Comparison of ENCODE assay signal across 16 mouse cellular contexts in genomic region chr5:137921532-137921931, GRCm38 (mm10). TPM values are rescaled to one million over a fixed set of nuclear protein-coding genes. Genes with fewer than 3 reads are reported as not detected.
DNase-seq lines count a peak whose midpoint lies in the region; ATAC-seq and TF ChIP-seq lines count a peak whose summit lies in the region.
"Had no signal": no experiment of that assay in that cellular context is flagged by ENCODE, and none has a peak within 500 bp of the region (broad histone marks: within the 10 kb centered on the region; RNA-seq: fewer than 3 reads in every experiment).

Cyp3a13 (minus strand) TSS chr5:137921619.

- TF ChIP-seq POLR2A in MEL (IDR thresholded peaks at IDR 0.05; ENCODE audit: control insufficient read depth in 1 of 2, insufficient read depth in 1 of 2, low read depth in 1 of 2, low read length in 2 of 2, poor library complexity in 1 of 2), result no peak

- no peaks in the 10 kb centered on the region for H3K79me2 ChIP-seq in MEL (ENCODE audit: control insufficient read depth, insufficient read depth, low read length, poor library complexity)

- intact Hi-C loops in heart, postnatal 25 days (cut with DNase I), result no loop called here
- intact Hi-C loops in heart, postnatal 14 days (cut with DNase I), result no loop called here

- H3K36me3 ChIP-seq in MEL (ENCODE audit: control insufficient read depth in 1 of 2, insufficient read depth in 2 of 2, low read length in 2 of 2), result no peaks in the 10 kb centered on the region
- no peaks in the 10 kb centered on the region; the same call in 1 of the 2 replicates for H3K36me3 ChIP-seq in liver, postnatal 0 days (replicated peaks; ENCODE audit: insufficient read depth, low read length)

- H3K4me3 ChIP-seq in MEL (ENCODE audit: control insufficient read depth in 1 of 2, insufficient read depth in 1 of 2, low read depth in 2 of 2, low read length in 2 of 2), result no peak within 1 kb of the TSS
- H3K4me3 ChIP-seq in liver, postnatal 0 days (ENCODE audit: low read depth, low read length), result peak within 1 kb of the TSS; percentile 41
- H3K4me3 ChIP-seq: myocyte had no signal

- H3K9ac ChIP-seq in MEL (ENCODE audit: control insufficient read depth, low read depth, low read length, poor library complexity, severe bottlenecking), result no peak within 1 kb of the TSS
- peak within 1 kb of the TSS; percentile 53 for H3K9ac ChIP-seq in liver, postnatal 0 days (replicated peaks)

- H3K27ac ChIP-seq in MEL (ENCODE audit: control insufficient read depth, low read depth, low read length), result no peak within 1 kb of the TSS
- peak within 1 kb of the TSS; percentile 84 for H3K27ac ChIP-seq in liver, postnatal 0 days (ENCODE audit: low read depth)

- TF ChIP-seq CTCF in MEL (IDR thresholded peaks at IDR 0.05 in 2 of 3, conservative IDR thresholded peaks at IDR 0.05 in 1 of 3; ENCODE audit: control insufficient read depth in 1 of 3, insufficient read depth in 1 of 3, low read depth in 2 of 3, low read length in 3 of 3, poor library complexity in 1 of 3, severe bottlenecking in 1 of 3), result no peak
- TF ChIP-seq CTCF in liver, postnatal 0 days (IDR thresholded peaks at IDR 0.05; ENCODE audit: low read depth), result no peak

- peak within 1 kb of the TSS; percentile 58 for H3K4me2 ChIP-seq in liver, postnatal 0 days (ENCODE audit: low read depth, low read length)

- DNase-seq in heart, postnatal 25 days (ENCODE audit: low spot score), result peak; percentile 1
- no peak for DNase-seq in heart, postnatal 14 days
- DNase-seq in MEL (ENCODE audit: low read depth, low spot score), result peak; percentile 10
- DNase-seq in liver, postnatal 0 days, result peak; percentile 67
- peak; percentile 27 to 39 for DNase-seq in lung, postnatal 4 days
- DNase-seq in cerebellum, adult 18-20 months, result no peak
- DNase-seq in cerebellum, adult 9-11 months, result no peak
- no peak for DNase-seq in kidney, adult 9 months
- DNase-seq: cerebellum, adult 9-10 months; right cerebral cortex, postnatal 25 days had no signal

- H3K4me1 ChIP-seq in MEL (ENCODE audit: control insufficient read depth in 1 of 2, insufficient read depth in 2 of 2, low read length in 2 of 2), result no peaks in the 10 kb centered on the region
- no peaks in the 10 kb centered on the region for H3K4me1 ChIP-seq in liver, postnatal 0 days (ENCODE audit: insufficient read depth)

- TF ChIP-seq RAD21 in MEL (IDR thresholded peaks at IDR 0.05; ENCODE audit: low read depth, low read length), result no peak

- TF ChIP-seq EP300 in MEL (IDR thresholded peaks at IDR 0.05; ENCODE audit: low read depth in 1 of 2, low read length in 2 of 2), result no peak
- TF ChIP-seq EP300 in liver, postnatal 0 days (IDR thresholded peaks at IDR 0.05; ENCODE audit: low read depth), result peak; percentile 83

- peak; percentile 90 for ATAC-seq in liver, postnatal 0 days

- WGBS in liver, postnatal 0 days (ENCODE audit: insufficient replicate concordance), result 22% methylated on average over 2 of the region's 2 CpGs

- H3K27me3 ChIP-seq in MEL (ENCODE audit: control insufficient read depth in 1 of 2, insufficient read depth in 2 of 2, low read length in 2 of 2), result peaks cover 6 to 13% of the 10 kb centered on the region in 2 experiments
- no peaks in the 10 kb centered on the region for H3K27me3 ChIP-seq in liver, postnatal 0 days (ENCODE audit: insufficient read depth, low read length)

- no peaks in the 10 kb centered on the region for H3K9me3 ChIP-seq in MEL (replicated peaks; ENCODE audit: insufficient read depth, low read length)
- H3K9me3 ChIP-seq in liver, postnatal 0 days (ENCODE audit: low read length), result no peaks in the 10 kb centered on the region

TF ChIP-seq in MEL, 35 proteins besides CTCF, POLR2A, EP300 and RAD21:
- TF ChIP-seq NRF1 (IDR thresholded peaks at IDR 0.05; ENCODE audit: insufficient read depth, low read depth, low read length, poor library complexity, severe bottlenecking) (no peak), JUND (IDR thresholded peaks at IDR 0.05; ENCODE audit: low read depth, low read length) (no peak), MAX (IDR thresholded peaks at IDR 0.05; ENCODE audit: low read length) (no peak), USF2 (IDR thresholded peaks at IDR 0.05; ENCODE audit: borderline replicate concordance in 1 of 2, insufficient read depth in 1 of 2, low read depth in 1 of 2, low read length in 2 of 2) (no peak), TCF12 (IDR thresholded peaks at IDR 0.05; ENCODE audit: low read depth, low read length) (no peak), MEF2A (IDR thresholded peaks at IDR 0.05; ENCODE audit: extremely low read depth, insufficient replicate concordance, low read depth, low read length, poor library complexity, severe bottlenecking) (no peak), POLR2AphosphoS5 (IDR thresholded peaks at IDR 0.05; ENCODE audit: borderline replicate concordance, low read depth, low read length) (no peak), ZNF384 (IDR thresholded peaks at IDR 0.05; ENCODE audit: low read depth, low read length) (no peak), NELFE (IDR thresholded peaks at IDR 0.05; ENCODE audit: low read depth, low read length) (no peak)

RNA-seq across cellular contexts. Expression of gene Cyp3a13, which starts in this region (rescaled TPM):
- under 1 TPM; 0.17 to 0.31 TPM for total RNA-seq in heart, postnatal 25 days (2021)
- under 1 TPM; 0.22 to 0.27 TPM for total RNA-seq in heart, postnatal 14 days (2021)
- total RNA-seq in MEL (2012; rRNA removed), result not detected in 2 replicates
- polyA plus RNA-seq in MEL (2012; ENCODE audit: insufficient read depth in 1 of 2, insufficient read length in 2 of 2, low read depth in 1 of 2, low replicate concordance in 2 of 2, missing spikeins in 1 of 2), result not detected
- 81.3 and 89.1 TPM in 2 replicates for polyA plus RNA-seq in liver, postnatal 0 days (2015; fragmentation: Nextera tagmentation; extraction: Ambion mirVana)
- total RNA-seq: hematopoietic stem cell, adult 5-6 weeks; megakaryocyte-erythroid progenitor cell, adult 5-6 weeks had no signal
- polyA plus RNA-seq: brain, embryonic 14.5 days; kidney, embryonic 14.5 days; limb, embryonic 11.5 days had no signal

Comparison
In these comparisons a context has a peak if more than half of its experiments do, and no peak if none do; other contexts are left out.
1. RNA of gene Cyp3a13 (polyA plus RNA-seq): 81.3 to 89.1 TPM in liver, postnatal 0 days; not detected in MEL; every median in the first group is over 10 times any median in the second.
2. Peak in DNase-seq in heart, postnatal 25 days; RNA of the gene not detected or under 1 TPM.
3. Peak in DNase-seq in MEL; RNA of the gene not detected or under 1 TPM.
4. DNase-seq: peak in liver, postnatal 0 days (single experiment) and lung, postnatal 4 days (2 of 2); none in heart, postnatal 14 days (0 of 2), cerebellum, adult 18-20 months (0 of 2), cerebellum, adult 9-11 months (single experiment) and kidney, adult 9 months (single experiment).